Mouse (Mus musculus) myocyte (in vitro differentiated cells): ENCODE measurements around the gene Zbtb20. TPM values are rescaled to one million over a fixed set of nuclear protein-coding genes. Genes with fewer than 3 reads are reported as not detected.

Source experiments
- H3K27me3 ChIP-seq: one replicate; pipeline ENCODE4 v1.6.1; 2011; ENCODE audit not compliant: control insufficient read depth, insufficient read depth, insufficient read length
- H3K36me3 ChIP-seq: one replicate; pipeline ENCODE4 v1.6.1; 2011; ENCODE audit not compliant: control insufficient read depth, insufficient read depth
- H3K4me2 ChIP-seq: one replicate; pipeline ENCODE4 v1.6.1; 2011; ENCODE audit warnings: low read depth, control low read depth
- H3K4me3 ChIP-seq: one replicate; pipeline ENCODE4 v1.5.1; 2011; ENCODE audit warnings: mild to moderate bottlenecking, control low read depth, moderate library complexity
- H3K79me2 ChIP-seq: one replicate; pipeline ENCODE4 v1.6.1; 2011; ENCODE audit not compliant: control insufficient read depth, insufficient read depth
- H3ac ChIP-seq: one replicate; pipeline ENCODE4 v1.6.1; 2011; ENCODE audit not compliant: control insufficient read depth, insufficient read length
- CEBPB ChIP-seq: IDR thresholded peaks from 2 replicates; pipeline ENCODE4 v1.6.1; 2011; ENCODE audit warnings: mild to moderate bottlenecking, moderate library complexity; ENCODE audit not compliant: poor library complexity, insufficient read depth, severe bottlenecking
- E2F4 ChIP-seq: IDR thresholded peaks from one replicate; pipeline ENCODE4 v1.6.1; 2011; ENCODE audit warnings: mild to moderate bottlenecking, control low read depth, moderate library complexity; ENCODE audit not compliant: insufficient read depth
- MAX ChIP-seq: IDR thresholded peaks from one replicate; pipeline ENCODE4 v1.6.1; 2011; ENCODE audit warnings: low read depth, mild to moderate bottlenecking, control low read depth
- MYOD1 ChIP-seq, 3 experiments: IDR thresholded peaks; one replicate each; pipeline ENCODE4 v1.6.1; 2011; ENCODE audit warnings: control low read depth in 2 of 3, low read depth in 2 of 3, mild to moderate bottlenecking in 2 of 3, moderate library complexity in 1 of 3; ENCODE audit not compliant: insufficient read length in 2 of 3, control insufficient read depth in 1 of 3
- MYOG ChIP-seq, 3 experiments: IDR thresholded peaks; one replicate each; pipeline ENCODE4 v1.6.1; 2011; ENCODE audit warnings: control low read depth in 2 of 3, low read depth in 2 of 3, mild to moderate bottlenecking in 2 of 3; ENCODE audit not compliant: insufficient read length in 2 of 3, control insufficient read depth in 1 of 3, insufficient read depth in 1 of 3
- POLR2A ChIP-seq: IDR thresholded peaks from one replicate; pipeline ENCODE4 v1.6.1; 2011; ENCODE audit warnings: low read depth, mild to moderate bottlenecking, control low read depth, moderate library complexity; ENCODE audit not compliant: insufficient read length
- POLR2AphosphoS2 ChIP-seq: IDR thresholded peaks from one replicate; pipeline ENCODE4 v1.6.1; 2011; ENCODE audit warnings: low read depth, control low read depth; ENCODE audit not compliant: insufficient read length
- REST ChIP-seq: IDR thresholded peaks from one replicate; pipeline ENCODE4 v1.6.1; 2011; ENCODE audit warnings: mild to moderate bottlenecking, control low read depth, moderate library complexity; ENCODE audit not compliant: insufficient read depth, insufficient read length
- SRF ChIP-seq: IDR thresholded peaks from one replicate; pipeline ENCODE4 v1.6.1; 2011; ENCODE audit warnings: low read depth; ENCODE audit not compliant: control insufficient read depth, insufficient read length
- TCF12 ChIP-seq: IDR thresholded peaks from one replicate; pipeline ENCODE4 v1.6.1; 2011; ENCODE audit warnings: mild to moderate bottlenecking, control low read depth; ENCODE audit not compliant: poor library complexity, insufficient read depth, severe bottlenecking
- TCF3 ChIP-seq: IDR thresholded peaks from one replicate; pipeline ENCODE4 v1.6.1; 2011; ENCODE audit warnings: low read depth, control low read depth; ENCODE audit not compliant: insufficient read length
- USF1 ChIP-seq: IDR thresholded peaks from one replicate; pipeline ENCODE4 v1.6.1; 2011; ENCODE audit warnings: low read depth, mild to moderate bottlenecking, control low read depth, moderate library complexity
- polyA plus RNA-seq: library from polyadenylated mRNA; unstranded; fragments of >200 nt; fragmentation: generic; extraction: Trizol; gene quantifications from one replicate; pipeline ENCODE4 v1.2.1, GENCODE M21; 2012; ENCODE audit warnings: missing spikeins

Zbtb20 gene
- polyA plus RNA-seq, 1 experiment = 5.0 TPM

GRCm38 (mm10) chr16:43602573-43602972 is 726.9 kb downstream of the Zbtb20 start:
- no peak overlapping the region for H3K4me3 ChIP-seq
- TF ChIP-seq POLR2A (no peak), CEBPB (no peak), TCF3 (no peak), MYOD1 (IDR thresholded peaks at IDR 0.05; ENCODE audit: control insufficient read depth in 1 of 3, insufficient read length in 2 of 3, low read depth in 2 of 3) (no peak), SRF (no peak), TCF12 (no peak), USF1 (no peak), MYOG (IDR thresholded peaks at IDR 0.05; ENCODE audit: control insufficient read depth in 1 of 3, insufficient read depth in 1 of 3, insufficient read length in 2 of 3, low read depth in 2 of 3) (no peak), REST (no peak)
- no peak overlapping the region for H3ac ChIP-seq
- no peak overlapping the region for H3K4me2 ChIP-seq
- H3K27me3 ChIP-seq = no peaks in the 10 kb centered on the region
- H3K36me3 ChIP-seq = peaks cover 9% of the 10 kb centered on the region
- no peaks in the 10 kb centered on the region for H3K79me2 ChIP-seq

GRCm38 (mm10) chr16:43603591-43604141 is 728.0 kb downstream of the Zbtb20 start:
- H3ac ChIP-seq = no peak overlapping the region
- peaks cover 12% of the 10 kb centered on the region for H3K36me3 ChIP-seq
- no peak overlapping the region for H3K4me2 ChIP-seq
- no peaks in the 10 kb centered on the region for H3K79me2 ChIP-seq
- H3K27me3 ChIP-seq = no peaks in the 10 kb centered on the region
- no peak overlapping the region for H3K4me3 ChIP-seq
- TF ChIP-seq POLR2AphosphoS2 (no peak), REST (no peak), SRF (no peak), TCF12 (no peak), E2F4 (no peak), MAX (no peak), MYOG (IDR thresholded peaks at IDR 0.05; ENCODE audit: control insufficient read depth in 1 of 3, insufficient read depth in 1 of 3, insufficient read length in 2 of 3, low read depth in 2 of 3) (no peak), POLR2A (no peak), USF1 (no peak), TCF3 (no peak), CEBPB (no peak), MYOD1 (IDR thresholded peaks at IDR 0.05; ENCODE audit: control insufficient read depth in 1 of 3, insufficient read length in 2 of 3, low read depth in 2 of 3) (no peak)

GRCm38 (mm10) chr16:43604399-43605013 is 728.8 kb downstream of the Zbtb20 start:
- no peak for TF ChIP-seq POLR2A
- TF ChIP-seq MAX = no peak
- Histone ChIP-seq H3K79me2 (no peaks in the 10 kb centered on the region), H3K4me2 (no peak overlapping the region), H3K4me3 (no peak overlapping the region), H3ac (no peak overlapping the region), H3K27me3 (no peaks in the 10 kb centered on the region), H3K36me3 (peaks cover 12% of the 10 kb centered on the region)

DNA sequence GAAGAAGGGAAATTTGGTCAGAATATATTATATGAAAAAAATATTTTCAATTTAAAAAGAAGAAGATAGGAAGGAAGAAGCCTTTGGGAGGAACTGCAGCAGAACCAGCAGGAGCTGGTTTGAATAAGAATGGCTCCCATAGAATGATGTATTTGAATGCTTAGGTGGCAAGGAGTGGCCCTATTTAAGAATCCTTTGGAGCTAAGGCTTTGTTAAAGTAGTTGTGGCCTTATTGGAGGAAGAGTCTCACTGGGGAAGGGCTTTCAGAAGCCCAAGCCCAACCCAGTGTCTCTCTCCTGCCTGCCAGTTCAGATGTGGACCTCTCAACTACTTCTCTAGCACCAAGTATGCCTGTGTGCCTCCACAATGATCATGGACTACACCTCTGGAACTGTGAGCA is 731.4 kb downstream of the Zbtb20 start:
- Histone ChIP-seq H3K36me3 (peaks cover 20% of the 10 kb centered on the region), H3K4me2 (no peak overlapping the region), H3K79me2 (no peaks in the 10 kb centered on the region), H3K4me3 (no peak overlapping the region), H3K27me3 (no peaks in the 10 kb centered on the region), H3ac (no peak overlapping the region)
- TF ChIP-seq USF1 = no peak
- no peak for TF ChIP-seq SRF
- no peak for TF ChIP-seq CEBPB
- TF ChIP-seq REST = no peak
- TF ChIP-seq POLR2A = no peak
- no peak for TF ChIP-seq POLR2AphosphoS2
- no peak for TF ChIP-seq TCF3
- no peak for TF ChIP-seq E2F4
- no peak for TF ChIP-seq MAX
- no peak for TF ChIP-seq MYOG (IDR thresholded peaks at IDR 0.05; ENCODE audit: control insufficient read depth in 1 of 3, insufficient read depth in 1 of 3, insufficient read length in 2 of 3, low read depth in 2 of 3)
- no peak for TF ChIP-seq TCF12
- TF ChIP-seq MYOD1 (IDR thresholded peaks at IDR 0.05; ENCODE audit: control insufficient read depth in 1 of 3, insufficient read length in 2 of 3, low read depth in 2 of 3) = no peak

- Histone ChIP-seq H3K4me2 (no peak overlapping the region), H3K79me2 (no peaks in the 10 kb centered on the region), H3K27me3 (no peaks in the 10 kb centered on the region), H3K4me3 (no peak overlapping the region), H3ac (no peak overlapping the region), H3K36me3 (peaks cover 20% of the 10 kb centered on the region)
- TF ChIP-seq REST (no peak), TCF3 (no peak), MYOD1 (IDR thresholded peaks at IDR 0.05; ENCODE audit: control insufficient read depth in 1 of 3, insufficient read length in 2 of 3, low read depth in 2 of 3) (no peak), POLR2A (no peak), MAX (no peak), SRF (no peak), POLR2AphosphoS2 (no peak), E2F4 (no peak), USF1 (no peak), TCF12 (no peak), CEBPB (no peak), MYOG (IDR thresholded peaks at IDR 0.05; ENCODE audit: control insufficient read depth in 1 of 3, insufficient read depth in 1 of 3, insufficient read length in 2 of 3, low read depth in 2 of 3) (no peak)
Measured at GRCm38 (mm10) chr16:43608066-43608465, 732.4 kb downstream of the Zbtb20 start.
